Mouse (Mus musculus) megakaryocyte, embryonic 14.5 days (primary cell): ENCODE results near the gene Epha2. TPM values are rescaled to one million over a fixed set of nuclear protein-coding genes. Genes with fewer than 3 reads are reported as not detected.

ENCODE experiments used
- H3K27me3 ChIP-seq: replicated peaks from 2 replicates; pipeline ENCODE3; 2012; ENCODE audit warnings: inconsistent platforms
- H3K36me3 ChIP-seq: replicated peaks from 2 replicates; pipeline ENCODE3; 2012; ENCODE audit warnings: low read length, inconsistent platforms, mixed read lengths
- H3K4me1 ChIP-seq: 2 replicates; pipeline ENCODE4 v1.6.1; 2012; ENCODE audit warnings: inconsistent platforms
- H3K4me3 ChIP-seq: replicated peaks from 2 replicates; pipeline ENCODE3; 2012; ENCODE audit warnings: moderate library complexity, mild to moderate bottlenecking, inconsistent platforms
- H3K9me3 ChIP-seq: 2 replicates; pipeline ENCODE4 v1.6.1; 2012; ENCODE audit warnings: inconsistent platforms
- FLI1 ChIP-seq: IDR thresholded peaks from 2 replicates; pipeline ENCODE4 v1.6.1; 2012; ENCODE audit warnings: low read length, inconsistent platforms, mixed read lengths
- GATA1 ChIP-seq: IDR thresholded peaks from 3 replicates; pipeline ENCODE4 v1.6.1; 2012; ENCODE audit warnings: mixed read lengths, low read length, inconsistent platforms, borderline replicate concordance
- polyA plus RNA-seq: library from polyadenylated mRNA; stranded (reverse); fragments of >175 nt; gene quantifications from 2 replicates; pipeline ENCODE4 v1.2.3, GENCODE M21; 2012; ENCODE audit warnings: low replicate concordance; ENCODE audit not compliant: insufficient read depth

Gene Epha2
- polyA plus RNA-seq, 1 experiment, result not detected

DNA sequence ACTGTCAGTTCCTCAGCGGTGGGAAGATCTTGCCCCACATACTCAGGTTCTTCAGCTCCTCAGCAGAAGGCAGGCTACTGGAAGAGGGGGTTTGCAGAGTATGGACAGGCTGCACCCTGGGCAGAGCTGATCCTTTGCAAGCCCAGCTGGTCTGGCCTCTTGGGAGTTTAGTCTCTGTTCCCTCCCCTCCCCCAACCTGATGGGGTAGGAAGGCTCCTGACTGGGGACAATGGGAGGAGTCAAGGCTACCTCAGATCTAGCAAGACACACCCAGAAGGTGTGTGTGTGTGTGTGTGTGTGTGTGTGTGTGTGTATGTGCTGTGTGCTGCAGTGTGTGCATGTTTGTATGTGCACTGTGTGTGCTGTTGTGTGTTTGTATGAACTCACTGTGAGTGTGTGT is 37.8 kb downstream of the Epha2 start:
- Histone ChIP-seq H3K4me3 (no peak overlapping the region), H3K36me3 (no peaks in the 10 kb centered on the region), H3K4me1 (no peaks in the 10 kb centered on the region; the same call in 1 of the 2 replicates), H3K27me3 (peaks cover 80% of the 10 kb centered on the region), H3K9me3 (no peaks in the 10 kb centered on the region)
- TF ChIP-seq GATA1 (no peak), FLI1 (no peak)

DNA sequence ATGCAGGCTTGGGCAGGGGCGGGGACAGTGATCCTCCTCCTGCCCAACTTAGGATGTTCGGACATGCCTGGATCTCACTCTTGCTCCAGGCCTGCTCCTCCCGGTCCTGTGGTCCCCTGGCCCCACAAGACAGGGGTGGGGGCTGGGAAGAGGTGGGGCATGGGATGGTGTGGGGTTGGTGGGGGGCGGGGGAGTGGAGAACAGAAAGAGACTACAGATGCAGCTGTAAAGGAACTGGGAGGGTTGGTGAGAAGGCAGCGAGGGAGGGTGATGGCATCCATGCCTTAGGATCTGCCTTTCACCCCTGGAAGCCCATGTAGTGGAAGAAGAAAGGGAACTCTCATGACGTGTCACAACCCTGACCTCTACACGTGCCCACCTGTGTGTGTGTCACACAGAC is 40.4 kb downstream of the Epha2 start:
- no peak overlapping the region for H3K4me3 ChIP-seq
- no peaks in the 10 kb centered on the region; the same call in 1 of the 2 replicates for H3K4me1 ChIP-seq
- H3K27me3 ChIP-seq, result peaks cover 72% of the 10 kb centered on the region

DNA sequence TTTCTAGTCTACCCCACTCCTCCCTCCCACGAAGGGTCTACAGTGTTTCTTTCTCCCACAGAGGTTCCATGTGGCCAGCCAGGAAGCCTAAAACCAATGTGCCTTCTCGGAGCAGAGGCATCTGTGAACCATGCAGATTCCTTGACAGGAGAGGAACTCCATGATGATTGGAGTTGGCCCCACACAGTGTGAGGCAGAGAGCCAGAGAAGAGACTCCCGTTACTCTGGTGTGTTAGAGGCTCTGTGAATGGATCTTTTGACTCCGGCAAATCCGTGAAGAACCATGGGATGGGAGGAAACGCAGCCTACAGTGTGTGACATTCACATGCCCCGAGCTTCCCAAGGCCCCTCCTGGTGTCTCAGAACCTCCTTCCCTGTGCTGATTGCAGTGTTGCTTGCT is 42.5 kb downstream of the Epha2 start:
- Histone ChIP-seq H3K9me3 (peaks cover 11% of the 10 kb centered on the region), H3K4me1 (peaks cover 11% of the 10 kb centered on the region), H3K36me3 (no peaks in the 10 kb centered on the region), H3K27me3 (peaks cover 74% of the 10 kb centered on the region), H3K4me3 (no peak overlapping the region)
- no peak for TF ChIP-seq GATA1
- TF ChIP-seq FLI1, result no peak

More for the DNA sequence above, 40.4 kb downstream of the Epha2 start:
- Histone ChIP-seq H3K9me3 (peaks cover 7% of the 10 kb centered on the region), H3K36me3 (no peaks in the 10 kb centered on the region)
- TF ChIP-seq GATA1, result no peak
- no peak for TF ChIP-seq FLI1

DNA sequence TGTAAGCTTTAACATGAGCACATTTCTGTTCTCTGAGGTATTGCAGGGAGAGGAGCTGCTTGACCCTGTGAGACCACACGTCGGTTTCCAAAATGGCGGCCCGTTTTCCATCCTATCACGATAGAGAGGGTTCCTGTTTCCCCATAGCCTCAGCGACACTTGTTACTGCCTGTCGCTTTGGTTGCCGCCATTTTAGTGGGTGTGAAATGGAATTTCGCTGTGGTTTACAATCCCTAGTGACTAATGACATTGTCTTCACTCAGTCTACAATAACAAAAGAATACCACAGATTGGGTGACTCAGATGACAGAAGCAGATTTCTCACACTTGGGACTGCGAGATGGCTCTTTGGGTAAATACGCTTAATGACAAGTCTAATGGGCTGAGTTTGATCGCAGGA is 44.2 kb downstream of the Epha2 start:
- Histone ChIP-seq H3K4me1 (peaks cover 11% of the 10 kb centered on the region), H3K27me3 (peaks cover 74% of the 10 kb centered on the region)
- TF ChIP-seq GATA1, result no peak
- no peak for TF ChIP-seq FLI1

DNA sequence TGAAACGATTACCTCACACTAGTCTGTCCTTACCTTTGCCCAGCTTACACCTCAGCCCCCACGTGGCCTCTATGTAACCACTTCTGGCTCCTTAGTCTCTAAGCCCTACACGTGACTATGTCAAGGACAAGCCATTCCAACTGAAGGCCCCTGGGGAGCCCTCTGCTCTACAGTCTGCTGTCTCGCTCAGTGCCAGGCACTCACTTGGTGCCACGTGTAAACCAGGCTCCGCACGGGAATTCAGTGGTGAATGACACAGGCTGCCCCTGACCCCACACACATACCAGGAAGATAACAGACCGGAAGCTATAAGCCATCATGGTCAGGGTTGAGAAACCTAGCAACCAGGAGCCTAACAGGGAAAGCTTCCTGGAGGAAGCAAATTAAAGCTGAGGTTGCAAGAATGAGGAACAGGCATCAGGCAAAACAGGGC is 46.3 kb downstream of the Epha2 start:
- H3K4me1 ChIP-seq, result peaks cover 11% of the 10 kb centered on the region
- H3K4me3 ChIP-seq, result no peak overlapping the region
- H3K27me3 ChIP-seq, result peaks cover 74% of the 10 kb centered on the region
- H3K36me3 ChIP-seq, result no peaks in the 10 kb centered on the region
- TF ChIP-seq FLI1 (no peak), GATA1 (no peak)
- peaks cover 11% of the 10 kb centered on the region for H3K9me3 ChIP-seq

More for the DNA sequence above, 44.2 kb downstream of the Epha2 start:
- H3K36me3 ChIP-seq, result no peaks in the 10 kb centered on the region
- no peak overlapping the region for H3K4me3 ChIP-seq
- peaks cover 11% of the 10 kb centered on the region for H3K9me3 ChIP-seq

DNA sequence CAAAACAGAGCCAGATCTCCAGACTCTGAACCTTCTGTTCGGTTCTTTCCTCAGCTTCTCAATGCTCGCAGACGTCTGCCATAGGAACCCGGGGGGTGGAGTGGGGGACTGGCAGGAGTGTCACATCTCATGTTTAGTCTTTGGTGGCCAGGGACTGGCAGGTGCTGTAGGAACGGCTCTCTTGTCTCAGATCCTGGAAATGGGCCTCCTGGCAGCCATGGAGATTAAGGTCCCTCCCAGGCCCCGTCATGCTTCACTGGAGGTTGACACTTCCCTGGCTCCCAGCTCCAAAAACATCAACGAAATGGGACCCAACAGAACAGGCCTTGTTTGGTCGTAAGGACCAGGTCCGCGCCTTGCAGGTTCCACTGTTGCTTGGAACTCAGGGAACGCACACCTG is 47.6 kb downstream of the Epha2 start:
- no peaks in the 10 kb centered on the region for H3K36me3 ChIP-seq
- peaks cover 11% of the 10 kb centered on the region for H3K9me3 ChIP-seq
- H3K4me1 ChIP-seq, result peaks cover 11% of the 10 kb centered on the region
- H3K4me3 ChIP-seq, result no peak overlapping the region
- no peak for TF ChIP-seq GATA1
- TF ChIP-seq FLI1, result no peak
- peaks cover 78% of the 10 kb centered on the region for H3K27me3 ChIP-seq

DNA sequence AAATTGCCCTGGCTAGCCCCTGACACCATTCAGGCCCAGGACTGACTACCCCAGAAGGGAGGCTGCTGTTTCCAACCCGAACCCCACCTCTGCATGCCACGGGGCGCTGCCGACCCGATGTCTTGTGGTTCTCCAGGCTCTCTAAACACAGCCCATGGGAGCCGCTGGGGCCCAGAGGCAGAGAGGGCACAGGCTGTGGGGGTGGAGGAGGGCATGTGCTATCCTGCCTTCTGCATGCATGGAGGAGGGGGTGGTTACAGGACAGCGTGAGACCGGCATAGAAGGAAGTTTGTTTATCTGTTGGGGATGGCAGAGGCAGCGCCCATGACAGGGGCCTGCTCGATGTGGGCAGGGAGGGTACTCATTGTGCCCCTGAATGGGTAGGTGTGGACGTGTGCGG is 49.0 kb downstream of the Epha2 start:
- no peak for TF ChIP-seq GATA1
- peaks cover 11% of the 10 kb centered on the region for H3K4me1 ChIP-seq

DNA sequence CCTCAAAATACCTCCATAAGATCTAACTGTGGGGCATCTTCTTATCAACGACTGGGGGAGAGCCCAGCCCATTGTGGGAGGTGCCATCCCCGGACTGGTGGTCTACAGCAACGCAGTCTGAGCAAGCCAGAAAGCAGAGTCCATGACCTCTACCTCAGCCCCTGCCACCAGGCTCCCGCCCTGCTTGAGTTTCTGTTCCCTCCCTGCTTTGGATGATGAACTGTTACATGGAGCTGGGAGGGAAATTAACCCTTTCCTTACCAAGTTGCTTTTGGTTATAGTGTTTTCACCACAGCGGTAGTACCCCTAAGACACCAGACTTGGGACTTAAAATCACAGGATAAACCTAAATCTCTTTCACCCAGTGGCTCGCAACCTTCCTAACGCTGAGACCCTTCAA is 50.9 kb downstream of the Epha2 start:
- no peaks in the 10 kb centered on the region for H3K36me3 ChIP-seq
- H3K9me3 ChIP-seq, result 0 out of 2 replicates have a peak, but pooled peaks cover 4% of the 10 kb centered on the region
- H3K4me3 ChIP-seq, result no peak overlapping the region
- no peak for TF ChIP-seq FLI1
- TF ChIP-seq GATA1, result no peak
- peaks cover 11% of the 10 kb centered on the region for H3K4me1 ChIP-seq
- peaks cover 66% of the 10 kb centered on the region for H3K27me3 ChIP-seq

More for the DNA sequence above, 49.0 kb downstream of the Epha2 start:
- no peaks in the 10 kb centered on the region for H3K36me3 ChIP-seq
- H3K27me3 ChIP-seq, result peaks cover 75% of the 10 kb centered on the region
- no peak overlapping the region for H3K4me3 ChIP-seq
- H3K9me3 ChIP-seq, result peaks cover 11% of the 10 kb centered on the region

DNA sequence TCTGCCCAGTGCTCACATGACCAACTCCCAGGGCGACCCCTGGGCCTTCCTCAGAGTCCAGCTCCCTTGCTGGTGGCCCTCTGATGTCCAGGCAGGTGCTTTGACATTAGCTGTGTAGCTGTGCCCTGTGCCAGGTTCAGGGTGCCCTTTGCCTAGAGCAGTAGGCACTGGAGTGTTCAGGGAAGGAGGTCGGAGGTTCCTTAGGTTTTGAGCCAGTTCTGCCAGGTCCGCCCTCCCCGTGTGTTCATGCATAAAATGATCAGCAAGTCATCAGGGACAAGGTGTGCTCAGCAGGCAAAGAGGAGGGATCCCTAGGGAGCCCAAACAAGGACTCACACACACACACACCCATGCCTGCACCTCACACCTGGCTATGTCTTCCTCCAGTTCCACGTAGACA is 51.9 kb downstream of the Epha2 start:
- no peak for TF ChIP-seq FLI1
- TF ChIP-seq GATA1, result no peak
- Histone ChIP-seq H3K4me1 (peaks cover 2% of the 10 kb centered on the region), H3K27me3 (peaks cover 66% of the 10 kb centered on the region), H3K4me3 (no peak overlapping the region), H3K9me3 (peaks cover 12% of the 10 kb centered on the region), H3K36me3 (no peaks in the 10 kb centered on the region)

DNA sequence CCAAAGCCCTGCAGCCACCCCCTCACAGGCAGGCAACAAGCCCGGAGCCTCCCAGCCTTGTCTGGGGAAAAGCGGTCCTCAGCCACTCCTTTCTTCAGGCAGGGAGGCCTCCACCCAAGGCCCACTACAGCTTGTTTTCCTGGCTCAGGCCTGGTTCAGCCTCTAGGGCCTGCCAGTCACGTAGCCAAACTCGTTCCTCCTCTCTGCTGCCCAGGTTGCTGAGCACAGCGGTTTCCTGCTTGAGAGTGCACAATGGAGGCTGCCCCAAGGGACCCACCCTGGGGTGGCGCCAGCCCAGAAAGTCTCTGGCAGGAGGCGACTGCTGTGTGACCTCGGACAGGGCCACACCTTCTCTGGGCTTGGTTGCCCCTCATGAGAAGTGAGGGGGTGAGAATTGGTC is 52.8 kb downstream of the Epha2 start:
- Histone ChIP-seq H3K4me3 (no peak overlapping the region), H3K4me1 (no peaks in the 10 kb centered on the region), H3K27me3 (peaks cover 62% of the 10 kb centered on the region), H3K9me3 (peaks cover 18% of the 10 kb centered on the region), H3K36me3 (no peaks in the 10 kb centered on the region)
- TF ChIP-seq FLI1 (no peak), GATA1 (no peak)

DNA sequence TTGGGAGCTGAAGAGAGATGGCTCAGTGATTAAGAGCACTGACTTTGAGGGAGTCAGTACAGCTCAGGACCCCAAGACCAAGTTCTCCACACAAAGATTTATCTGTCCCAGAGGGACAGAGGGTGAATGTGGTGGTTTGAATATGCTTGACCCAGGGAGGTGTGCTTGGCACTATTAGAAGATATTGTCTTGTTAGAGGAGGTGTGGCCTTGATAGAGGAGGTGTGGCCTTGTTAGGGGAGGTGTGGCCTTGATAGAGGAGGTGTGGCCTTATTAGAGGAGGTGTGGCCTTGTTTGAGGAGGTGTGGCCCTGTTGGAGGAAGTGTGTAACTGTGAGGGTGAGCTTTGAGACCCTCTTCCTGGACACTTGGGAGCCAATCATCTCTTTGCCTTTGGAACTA is 56.8 kb downstream of the Epha2 start:
- peaks cover 63% of the 10 kb centered on the region for H3K27me3 ChIP-seq

More for the DNA sequence above, 56.8 kb downstream of the Epha2 start:
- TF ChIP-seq GATA1 (no peak), FLI1 (no peak)
- peaks cover 18% of the 10 kb centered on the region for H3K9me3 ChIP-seq
- H3K4me1 ChIP-seq, result peaks cover 19% of the 10 kb centered on the region
- no peaks in the 10 kb centered on the region for H3K36me3 ChIP-seq
- H3K4me3 ChIP-seq, result peak overlapping the region; percentile 23
